Mouse (Mus musculus) activated CD4-positive, CD25-positive, alpha-beta regulatory T cell, adult 4 months (primary cell): Measurements from ENCODE around the gene Gm26602. TPM values are rescaled to one million over a fixed set of nuclear protein-coding genes. Genes with fewer than 3 reads are reported as not detected.

ENCODE experiments used
- ATAC-seq: one replicate; pipeline ENCODE4 v1.8.0; 2017
- polyA plus RNA-seq, 2 experiments: library from polyadenylated mRNA; unstranded; fragments of 100-300 nt; shearing (Covaris generic); gene quantifications; one replicate each; pipeline ENCODE4 v1.2.1; 2017

Gm26602 gene
- polyA plus RNA-seq, 2 experiments from 2014 or later = not detected

DNA sequence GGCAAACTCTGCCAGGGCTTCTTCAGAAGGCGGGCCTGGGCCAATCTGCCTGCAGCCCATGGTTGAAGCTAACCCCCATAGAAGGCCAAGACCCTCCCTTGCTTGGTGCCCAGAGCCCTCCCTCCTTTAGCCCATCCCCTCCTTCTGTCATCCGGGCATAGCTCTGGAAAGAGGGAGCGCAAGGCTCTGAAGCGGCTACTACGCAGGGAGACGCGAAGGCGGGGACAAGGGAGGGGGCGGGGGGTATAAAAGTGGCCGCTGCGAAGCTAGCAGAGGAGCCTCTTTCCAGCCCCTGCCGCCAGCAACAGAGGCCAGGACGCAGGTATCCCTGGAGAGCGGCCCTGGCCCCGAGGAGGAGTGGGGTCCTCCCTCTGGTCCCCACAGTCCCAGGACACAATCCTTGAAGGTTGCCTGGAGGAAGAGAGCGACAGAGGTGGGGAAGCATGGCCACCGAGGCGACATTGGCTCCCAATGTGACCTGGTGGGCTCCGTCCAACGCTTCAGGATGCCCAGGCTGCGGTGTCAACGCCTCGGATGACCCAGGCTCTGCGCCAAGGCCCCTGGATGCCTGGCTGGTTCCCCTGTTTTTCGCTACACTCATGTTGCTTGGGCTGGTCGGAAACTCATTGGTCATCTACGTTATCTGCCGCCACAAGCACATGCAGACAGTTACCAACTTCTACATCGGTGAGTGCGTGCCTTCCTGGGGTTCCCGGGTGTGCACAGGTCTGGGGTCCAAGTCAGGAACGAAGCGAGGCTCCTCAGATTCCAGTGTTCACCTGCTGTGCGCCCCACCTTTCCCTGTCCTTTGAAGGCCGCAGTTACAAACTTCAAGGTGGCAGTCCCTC, 7.8 kb downstream of the Gm26602 start:
- no peak for ATAC-seq

DNA sequence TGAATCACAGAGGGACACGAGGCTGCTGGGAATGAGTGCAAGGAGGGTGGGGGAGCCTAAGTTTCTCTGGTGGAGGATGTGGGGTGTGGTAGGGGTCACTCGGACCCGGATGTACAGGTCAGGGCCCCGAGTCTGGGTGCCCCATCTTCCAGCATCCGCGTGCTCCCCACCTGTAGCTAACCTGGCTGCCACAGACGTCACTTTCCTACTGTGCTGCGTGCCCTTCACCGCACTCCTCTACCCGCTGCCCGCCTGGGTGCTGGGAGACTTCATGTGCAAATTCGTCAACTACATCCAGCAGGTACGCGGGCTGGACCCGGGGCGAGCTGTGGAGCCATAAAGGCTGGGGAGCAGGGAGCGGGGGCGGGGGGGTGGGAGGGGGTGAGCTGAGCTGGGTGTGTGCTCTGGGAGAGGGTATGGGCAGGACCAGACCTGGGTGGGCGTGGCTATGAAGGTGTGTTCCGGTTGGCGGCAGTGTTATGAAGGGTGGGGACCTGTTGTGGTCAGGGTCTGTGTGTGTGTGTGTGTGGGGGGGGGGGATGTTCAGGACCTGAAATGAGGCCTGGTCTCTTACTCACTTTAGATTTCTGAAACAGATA, 8.7 kb downstream of the Gm26602 start:
- no peak for ATAC-seq

GRCm38 (mm10) chr10:79920056-79920890, 9.6 kb downstream of the Gm26602 start:
- ATAC-seq = no peak

DNA sequence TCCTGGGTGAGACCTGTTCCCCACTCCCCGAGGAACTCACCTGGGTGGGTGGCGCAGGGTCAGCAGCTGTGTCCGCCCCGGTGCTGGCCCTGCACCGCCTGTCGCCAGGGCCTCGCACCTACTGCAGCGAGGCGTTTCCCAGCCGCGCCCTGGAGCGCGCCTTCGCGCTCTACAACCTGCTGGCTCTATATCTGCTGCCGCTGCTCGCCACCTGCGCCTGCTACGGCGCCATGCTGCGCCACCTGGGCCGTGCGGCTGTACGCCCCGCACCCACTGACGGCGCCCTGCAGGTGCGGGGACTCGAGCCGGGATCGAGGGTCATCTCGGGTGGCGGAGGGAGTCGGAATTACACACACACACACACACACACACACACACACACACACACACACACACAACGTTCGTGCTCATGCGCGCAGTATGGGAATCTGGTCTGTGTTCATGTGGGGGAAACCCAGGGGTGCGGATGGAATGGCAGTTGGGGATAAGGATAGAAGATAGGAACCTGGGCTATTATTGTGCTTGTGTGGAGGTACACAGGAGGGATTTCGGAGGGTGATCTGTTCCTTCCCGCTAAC, 10.4 kb downstream of the Gm26602 start, which contains the start of gene R3hdm4:
Gene R3hdm4 (minus strand): TSS at position 251 of the 578 bp plus-strand sequence.
- ATAC-seq = no peak

GRCm38 (mm10) chr10:79921572-79921971, 10.9 kb downstream of the Gm26602 start:
- no peak for ATAC-seq

- peak; percentile 38 for ATAC-seq
Observed at GRCm38 (mm10) chr10:79924998-79925784, 14.5 kb downstream of the Gm26602 start.

DNA sequence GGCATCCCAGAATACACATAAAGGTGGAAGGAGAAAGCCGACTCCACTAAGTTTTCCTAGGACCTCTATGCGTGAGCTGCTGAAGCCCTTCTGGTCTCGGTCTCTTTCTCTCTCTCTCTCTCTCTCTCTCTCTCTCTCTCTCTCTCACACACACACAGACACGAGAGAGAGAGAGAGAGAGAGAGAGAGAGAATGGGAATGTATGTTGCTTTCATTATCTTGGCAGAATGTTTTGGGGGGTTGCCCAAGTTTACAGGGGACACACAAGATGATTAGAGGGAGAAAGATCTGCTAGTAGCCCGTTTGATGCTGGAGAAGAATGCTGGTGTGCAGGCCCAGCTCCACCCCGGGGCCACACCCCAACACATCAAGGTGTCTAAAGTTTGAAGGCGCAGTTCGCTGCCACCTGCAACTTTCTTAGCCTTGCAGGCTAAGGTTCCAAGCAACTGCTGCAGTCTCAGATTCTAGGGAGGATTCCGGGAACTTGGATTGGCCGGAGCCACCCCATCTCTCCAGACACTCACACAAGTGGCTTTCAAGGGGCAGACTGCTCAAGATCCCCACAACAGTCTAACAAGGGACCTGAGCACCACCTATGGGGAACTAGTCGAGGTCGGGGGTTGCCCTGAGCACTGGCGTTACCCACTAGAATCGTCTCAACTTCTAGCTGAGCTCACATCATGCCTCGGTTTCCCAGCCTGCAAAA, 15.3 kb downstream of the Gm26602 start:
- peak; percentile 4 for ATAC-seq

DNA sequence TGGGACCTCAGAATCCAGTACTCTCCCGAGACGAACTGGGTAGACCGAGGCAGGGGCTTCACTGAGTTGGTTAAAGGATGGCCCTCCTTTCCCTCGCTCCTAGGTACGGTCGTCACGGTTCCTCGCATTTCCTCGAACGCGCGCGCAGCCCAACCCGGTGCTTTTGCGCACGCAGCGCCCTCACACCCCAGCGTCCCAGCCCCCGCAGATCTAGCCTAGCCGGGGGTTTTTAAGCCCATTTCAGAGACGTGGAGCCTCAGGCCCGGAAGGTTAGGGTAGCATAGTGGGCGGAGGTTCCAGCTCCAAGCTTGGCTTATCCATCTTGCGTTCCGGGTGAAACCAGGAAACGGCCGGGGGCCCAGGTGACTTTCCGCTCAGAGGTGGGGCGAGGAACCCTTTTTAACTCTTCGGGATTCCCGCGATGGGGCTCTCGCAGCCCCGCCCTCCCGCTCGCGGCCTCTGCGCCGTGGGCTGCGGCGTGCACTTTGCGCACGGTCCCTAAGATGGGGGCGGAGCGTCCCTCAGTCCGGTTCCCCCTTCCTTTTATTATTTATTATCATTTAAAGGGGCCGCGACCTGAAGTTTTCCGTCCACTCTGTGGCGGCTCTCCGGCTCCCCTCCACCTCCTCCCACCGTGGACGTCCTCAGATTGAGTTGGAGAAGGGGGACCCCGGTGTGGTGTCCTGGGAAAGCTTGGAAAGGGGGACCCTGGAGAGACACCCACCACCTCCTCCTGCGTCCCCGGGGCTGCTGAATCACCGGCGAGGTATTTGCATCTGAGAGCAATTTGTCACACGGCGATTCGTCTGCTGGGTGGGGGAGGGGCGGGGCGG, 16.1 kb downstream of the Gm26602 start, which contains the start of gene Arid3a:
Gene Arid3a (plus strand): TSS at position 553 of the 833 bp plus-strand sequence.
- ATAC-seq = peak; percentile 74

DNA sequence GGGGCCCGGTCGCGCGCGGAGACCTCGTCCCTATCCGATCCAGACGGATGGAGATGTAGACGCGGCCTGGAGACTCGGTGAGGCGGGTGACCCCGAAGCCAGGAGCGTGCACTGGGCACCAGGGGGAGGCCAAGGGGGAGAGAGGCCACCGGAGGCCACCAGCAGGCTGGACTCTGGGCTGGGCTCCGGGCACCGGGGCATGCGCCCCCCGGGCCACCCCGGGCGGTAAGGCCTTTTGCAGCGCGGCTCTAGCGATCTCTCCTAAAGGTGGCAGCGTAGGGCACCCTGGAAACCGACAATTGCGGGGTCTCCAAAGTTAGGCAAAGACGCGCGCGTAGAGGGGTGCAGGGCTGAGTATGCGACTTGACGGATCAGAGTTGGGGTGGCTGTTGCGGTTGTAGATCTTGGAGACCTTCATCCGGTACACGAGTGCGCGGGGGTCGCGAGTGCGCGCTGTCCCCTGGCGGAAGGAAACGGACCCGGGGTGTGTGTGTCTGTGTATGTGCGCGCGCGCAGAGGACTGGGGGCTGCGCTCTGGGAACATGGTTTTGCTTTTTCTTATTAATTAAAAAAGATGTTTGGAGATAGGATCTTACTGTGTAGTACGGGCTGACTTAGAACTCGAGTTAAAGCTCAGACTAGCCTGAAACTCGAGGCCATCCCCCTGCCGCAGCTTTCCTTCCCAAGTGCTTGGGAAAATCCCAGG, 16.8 kb downstream of the Gm26602 start:
- ATAC-seq = peak; percentile 12

DNA sequence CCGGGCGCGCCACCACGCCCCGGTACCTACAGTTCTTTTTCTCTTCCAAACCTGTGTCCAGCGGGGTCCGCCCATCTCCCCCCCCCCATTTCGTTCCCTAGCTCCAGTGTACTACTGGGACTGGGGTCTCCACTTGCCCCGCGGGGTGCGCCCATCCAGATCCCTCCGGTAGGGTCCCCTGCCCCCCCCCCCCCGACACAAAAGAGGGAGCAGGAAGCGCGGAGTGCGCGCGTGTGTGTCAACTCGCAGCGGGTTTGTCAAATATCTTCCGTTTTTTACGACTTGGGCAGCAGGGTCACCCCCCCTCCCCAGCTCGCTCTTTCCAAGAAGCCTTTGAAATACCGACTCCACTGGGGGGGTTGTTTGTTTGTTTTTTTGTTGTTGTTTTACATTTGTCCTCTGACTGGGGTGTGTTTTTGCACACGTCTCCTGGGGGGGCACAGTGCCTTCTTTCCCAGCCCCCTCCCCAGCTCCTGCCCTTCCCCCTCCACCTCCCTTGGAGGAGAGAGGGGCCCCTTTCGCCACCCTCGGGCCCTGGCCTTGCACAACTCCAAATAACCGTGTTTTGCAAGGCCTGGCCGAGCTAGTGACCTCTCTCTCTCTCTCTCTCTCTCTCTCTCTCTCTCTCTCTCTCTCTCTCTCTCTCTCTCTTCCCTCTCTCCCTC, 17.5 kb downstream of the Gm26602 start:
- ATAC-seq = no peak

DNA sequence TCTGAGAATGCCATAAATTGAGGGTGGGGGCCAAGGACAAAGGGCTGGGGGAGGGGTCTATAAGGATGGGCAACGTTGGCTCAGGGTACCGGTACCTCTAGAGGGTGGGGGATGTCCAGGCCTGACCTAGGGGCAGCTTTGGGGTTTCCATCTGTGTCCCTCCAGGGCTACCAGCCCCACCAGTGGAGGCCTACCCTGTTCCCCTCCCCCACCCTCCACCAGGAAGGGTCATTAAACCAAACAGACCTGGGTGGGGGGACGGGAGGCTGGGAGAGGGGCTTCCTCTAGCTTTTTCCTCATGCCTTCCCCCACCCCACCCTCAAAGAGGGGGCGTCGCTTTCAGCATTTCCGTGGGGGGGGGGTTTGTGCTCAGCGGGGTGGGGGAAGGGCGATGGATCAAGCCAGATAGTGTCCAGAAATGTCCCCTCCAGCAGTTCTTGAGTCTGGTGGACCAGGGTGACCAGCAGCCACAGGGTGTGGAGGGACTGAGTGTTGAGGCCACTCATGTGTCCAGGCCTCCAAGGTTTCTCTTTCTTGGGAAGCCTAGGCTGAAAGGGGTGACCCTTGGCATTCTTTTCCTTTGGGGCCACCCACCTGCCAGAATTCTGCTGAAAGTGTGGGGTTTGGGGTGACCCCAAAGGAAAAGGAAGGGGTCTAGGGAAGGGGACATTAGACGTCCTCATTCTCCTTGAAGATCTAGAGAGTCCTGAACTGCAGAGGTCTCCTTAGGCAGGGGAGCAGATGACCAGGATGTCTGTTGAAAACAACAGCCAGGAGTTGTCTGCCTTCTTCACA, 18.4 kb downstream of the Gm26602 start:
- ATAC-seq = no peak

GRCm38 (mm10) chr10:79929967-79930825, 19.5 kb downstream of the Gm26602 start:
- no peak for ATAC-seq

DNA sequence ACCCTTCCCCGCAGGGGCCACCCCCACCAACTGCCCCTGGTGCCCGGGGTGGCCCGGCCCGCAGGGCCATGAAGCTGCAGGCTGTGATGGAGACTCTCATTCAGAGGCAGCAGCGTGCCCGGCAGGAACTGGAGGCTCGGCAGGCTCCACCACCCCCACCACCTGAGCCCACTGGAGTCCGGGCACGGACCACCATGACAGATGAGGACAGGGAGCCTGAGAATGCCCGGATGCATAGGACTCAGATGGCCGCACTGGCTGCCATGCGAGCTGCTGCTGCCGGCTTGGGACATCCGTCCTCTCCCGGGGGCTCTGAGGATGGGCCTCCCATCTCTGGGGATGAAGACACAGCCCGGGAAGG, 20.1 kb downstream of the Gm26602 start:
- ATAC-seq = no peak

DNA sequence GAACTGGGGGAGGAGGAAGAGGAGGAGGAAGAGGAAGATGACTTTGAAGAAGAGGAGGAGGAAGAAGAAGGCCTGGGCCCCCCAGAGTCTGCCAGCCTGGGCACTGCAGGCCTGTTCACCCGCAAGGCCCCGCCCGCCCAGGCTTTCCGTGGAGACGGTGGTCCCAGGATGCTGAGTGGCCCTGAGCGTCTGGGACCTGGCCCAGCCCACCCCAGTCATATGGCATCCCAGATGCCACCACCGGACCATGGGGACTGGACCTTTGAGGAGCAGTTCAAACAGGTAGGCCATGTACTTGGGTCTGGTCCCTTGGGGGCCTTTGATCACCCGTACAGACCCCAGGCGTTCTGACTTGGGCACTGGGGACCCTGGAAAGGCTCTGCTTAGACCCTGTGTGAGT, 21.1 kb downstream of the Gm26602 start:
- ATAC-seq = no peak

GRCm38 (mm10) chr10:79932736-79933135, 22.1 kb downstream of the Gm26602 start:
- no peak for ATAC-seq

DNA sequence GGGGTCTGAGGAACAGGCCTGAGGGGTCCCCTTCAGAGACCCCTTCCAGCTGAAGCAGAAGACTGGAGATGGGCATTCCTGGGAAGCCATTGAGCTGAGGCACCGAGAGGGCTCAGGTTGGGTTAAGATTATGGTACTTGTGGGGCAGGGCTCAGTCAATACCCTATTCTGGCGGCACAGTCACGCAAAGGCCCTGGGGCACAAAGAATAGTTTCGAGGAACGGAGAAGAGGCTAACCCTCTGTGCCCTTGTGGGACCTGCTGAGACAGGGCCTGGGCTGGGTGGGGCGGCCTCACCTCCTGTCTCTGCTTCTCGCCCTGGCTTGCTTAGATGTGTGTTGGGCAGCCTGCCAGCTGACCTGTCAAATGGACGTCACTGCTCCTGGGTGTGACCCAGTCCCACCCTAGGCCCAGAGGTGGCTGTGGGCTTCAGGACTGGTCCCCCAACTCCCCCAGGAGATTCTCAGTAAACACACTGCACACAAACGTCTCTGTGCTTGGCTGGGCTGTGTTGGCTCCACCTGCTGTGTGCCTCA, 22.6 kb downstream of the Gm26602 start:
- no peak for ATAC-seq

DNA sequence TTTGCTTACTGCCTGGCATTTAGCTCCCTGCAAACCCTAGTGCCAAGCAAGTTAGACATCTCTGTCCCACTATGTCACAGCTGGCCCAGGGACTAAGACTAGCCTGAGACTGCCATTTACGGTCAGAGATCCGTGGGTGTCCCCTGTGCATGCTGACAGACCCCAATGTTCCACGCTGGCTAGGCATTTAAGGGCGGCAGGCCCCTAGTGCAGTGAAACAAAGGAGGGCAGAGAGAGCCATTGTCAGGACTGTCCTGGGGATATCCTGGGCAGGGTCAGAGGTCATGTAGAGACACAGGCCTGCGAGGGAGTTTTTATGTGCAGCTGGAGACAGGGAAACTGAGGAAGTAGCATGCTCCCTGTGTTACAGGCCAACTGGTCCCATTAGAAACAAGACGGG, 23.2 kb downstream of the Gm26602 start:
- ATAC-seq = no peak
